Mouse (Mus musculus) midbrain, embryonic 11.5 days (tissue): ENCODE measurements around the gene Orai1. TPM values are rescaled to one million over a fixed set of nuclear protein-coding genes. Genes with fewer than 3 reads are reported as not detected.

Source experiments
- ATAC-seq: fragments of 200-750 bp; cut with Nextera tagmentation; 2 replicates; pipeline ENCODE4 v1.8.0; 2017; ENCODE audit warnings: moderate TSS enrichment, moderate library complexity; ENCODE audit not compliant: low FRiP score
- DNase-seq: peaks from one replicate; pipeline ENCODE4 v3.0.0; 2015; ENCODE audit warnings: low spot score; ENCODE audit errors: missing footprints
- H3K27ac ChIP-seq: fragments of 300-500 bp; sonication (generic); 2 replicates; pipeline ENCODE4 v1.5.1; 2014; ENCODE audit warnings: low read depth, low read length
- H3K27me3 ChIP-seq: fragments of 300-500 bp; sonication (generic); 2 replicates; pipeline ENCODE4 v1.6.1; 2014; ENCODE audit warnings: mild to moderate bottlenecking, low read length, moderate library complexity, mixed read lengths; ENCODE audit not compliant: control insufficient read depth, insufficient read depth
- H3K36me3 ChIP-seq: fragments of 300-500 bp; sonication (generic); 2 replicates; pipeline ENCODE4 v1.6.1; 2014; ENCODE audit warnings: mild to moderate bottlenecking, low read length, moderate library complexity, mixed read lengths; ENCODE audit not compliant: control insufficient read depth, insufficient read depth
- H3K4me1 ChIP-seq: fragments of 300-500 bp; sonication (generic); 2 replicates; pipeline ENCODE4 v1.6.1; 2014; ENCODE audit warnings: low read length; ENCODE audit not compliant: control insufficient read depth, insufficient read depth
- H3K4me2 ChIP-seq: fragments of 300-500 bp; sonication (generic); 2 replicates; pipeline ENCODE4 v1.6.1; 2014; ENCODE audit warnings: mild to moderate bottlenecking, moderate library complexity
- H3K4me3 ChIP-seq: fragments of 300-500 bp; sonication (generic); 2 replicates; pipeline ENCODE4 v1.5.1; 2014; ENCODE audit warnings: low read depth, low read length
- H3K9ac ChIP-seq: fragments of 300-500 bp; sonication (generic); 2 replicates; pipeline ENCODE4 v1.6.1; 2014; ENCODE audit warnings: low read length
- H3K9me3 ChIP-seq: fragments of 300-500 bp; sonication (generic); 2 replicates; pipeline ENCODE4 v1.6.1; 2016; ENCODE audit warnings: low read length; ENCODE audit not compliant: control insufficient read depth
- WGBS: fragments of 180-500 bp; shearing (Covaris S2); extraction: QIAGEN DNeasy Blood & Tissue Kit; methylation state at CpG from one replicate; pipeline ENCODE4 v1.1.7; 2014; 5-methylcytosine and 5-hydroxymethylcytosine counted together
- polyA plus RNA-seq: library from polyadenylated mRNA; unstranded; fragments of >200 nt; fragmentation: Nextera tagmentation; extraction: Ambion mirVana; gene quantifications from 2 replicates; pipeline ENCODE4 v1.2.1, GENCODE M21; 2014

Orai1 gene
- polyA plus RNA-seq, 1 experiment from 2014 or later, result 10.5 TPM

DNA sequence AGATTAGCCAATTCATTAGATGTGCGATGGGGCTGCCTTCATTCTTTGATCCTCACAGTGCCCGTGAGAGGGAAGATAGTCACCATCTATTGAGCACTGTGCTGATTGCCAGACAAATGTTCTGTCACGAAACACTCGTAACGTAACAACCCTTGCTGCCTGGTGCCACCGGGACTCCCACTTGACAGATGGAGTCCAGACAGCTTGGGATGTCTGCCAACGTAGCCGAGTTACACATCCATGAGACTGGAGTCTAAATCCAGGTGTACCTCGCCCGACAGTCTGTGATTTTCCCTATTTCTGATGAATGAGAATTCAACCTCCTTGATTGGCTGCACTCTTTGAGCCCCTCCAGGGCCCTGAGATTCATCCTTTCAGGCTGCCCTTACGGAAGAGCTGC is 5.0 kb upstream of the Orai1 start:
- no peak for ATAC-seq
- Histone ChIP-seq H3K27ac (no peak overlapping the region), H3K27me3 (no peaks in the 10 kb centered on the region), H3K9ac (no peak overlapping the region), H3K9me3 (no peaks in the 10 kb centered on the region), H3K4me2 (no peak overlapping the region), H3K36me3 (no peaks in the 10 kb centered on the region), H3K4me1 (peaks cover 3% of the 10 kb centered on the region), H3K4me3 (no peak overlapping the region)
- 90% methylated on average over 11 of the region's 11 CpGs for WGBS
- DNase-seq, result no peak

DNA sequence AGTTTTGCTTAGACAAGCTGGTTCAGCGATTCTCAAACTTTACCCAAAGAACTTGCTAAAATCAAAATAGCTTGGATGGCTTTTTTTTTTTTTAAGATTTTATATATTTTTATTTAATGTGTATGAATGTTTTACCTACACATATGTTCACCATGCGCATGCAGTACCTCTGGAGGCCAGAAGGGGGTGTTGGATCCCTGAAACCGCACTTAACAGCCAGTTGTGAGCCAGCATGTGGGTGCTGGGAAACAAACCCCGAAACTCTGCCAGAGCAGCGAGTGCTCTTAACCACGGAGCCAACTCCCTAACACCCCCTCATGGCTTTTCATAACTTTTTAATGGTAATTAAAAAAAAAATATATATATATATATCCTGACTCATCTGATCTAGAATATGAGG is 4.1 kb upstream of the Orai1 start:
- no peaks in the 10 kb centered on the region for H3K27me3 ChIP-seq
- no peak overlapping the region for H3K4me3 ChIP-seq
- ATAC-seq (no peak), DNase-seq (no peak)
- H3K9ac ChIP-seq, result no peak overlapping the region
- no peak overlapping the region for H3K27ac ChIP-seq
- no peaks in the 10 kb centered on the region for H3K9me3 ChIP-seq
- peaks cover 8% of the 10 kb centered on the region for H3K4me1 ChIP-seq
- WGBS, result 94% methylated on average over 6 of the region's 6 CpGs
- no peak overlapping the region for H3K4me2 ChIP-seq
- H3K36me3 ChIP-seq, result no peaks in the 10 kb centered on the region

GRCm38 (mm10) chr5:123011705-123012104 is 3.2 kb upstream of the Orai1 start:
- Histone ChIP-seq H3K4me2 (no peak overlapping the region), H3K27me3 (no peaks in the 10 kb centered on the region), H3K4me3 (no peak overlapping the region), H3K27ac (no peak overlapping the region), H3K9me3 (no peaks in the 10 kb centered on the region), H3K36me3 (no peaks in the 10 kb centered on the region), H3K9ac (no peak overlapping the region), H3K4me1 (peaks cover 15% of the 10 kb centered on the region)
- DNase-seq (no peak), ATAC-seq (no peak)
- WGBS, result 96% methylated on average over 9 of the region's 9 CpGs

DNA sequence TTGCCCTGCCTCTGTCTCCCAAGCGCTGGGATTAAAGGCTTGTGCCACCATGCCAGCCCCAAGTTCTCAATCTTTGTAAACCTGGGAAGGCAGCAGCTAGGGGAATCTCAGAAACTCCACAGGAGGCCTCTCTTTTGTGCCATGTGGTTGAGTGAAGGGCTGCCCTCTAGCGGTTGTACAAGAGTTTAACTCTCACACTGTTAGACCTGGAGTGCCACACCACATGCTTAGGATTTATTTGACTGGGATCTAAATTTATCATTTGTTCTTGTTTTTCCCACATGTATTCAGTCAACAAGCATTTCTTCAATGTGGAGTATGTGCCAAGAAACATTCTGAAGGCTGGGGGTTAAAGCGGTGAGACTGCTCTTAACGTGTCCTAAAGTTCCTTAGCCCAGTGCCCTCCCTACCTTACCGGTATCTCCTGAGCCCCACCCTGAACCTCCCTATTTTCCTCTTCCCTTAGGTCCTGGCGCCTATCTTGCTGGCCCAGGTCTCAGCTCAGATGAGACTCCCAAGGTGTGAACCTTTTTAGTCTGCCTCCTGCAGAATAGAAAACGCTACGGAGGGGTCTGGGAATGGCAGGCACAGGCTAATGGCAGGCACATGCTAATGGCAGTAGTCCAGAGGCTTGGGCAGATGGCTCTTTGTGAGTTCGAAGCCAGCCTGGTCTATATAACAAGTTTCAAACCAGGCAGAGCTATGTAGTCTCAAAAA is 1.1 kb upstream of the Orai1 start:
- peak; percentile 95 for DNase-seq
- Histone ChIP-seq H3K4me3 (no peak overlapping the region), H3K9me3 (no peaks in the 10 kb centered on the region), H3K4me1 (peaks cover 15% of the 10 kb centered on the region), H3K27ac (no peak overlapping the region), H3K27me3 (no peaks in the 10 kb centered on the region), H3K36me3 (no peaks in the 10 kb centered on the region), H3K9ac (no peak overlapping the region), H3K4me2 (no peak overlapping the region)
- 63% methylated on average over 9 of the region's 9 CpGs for WGBS
- no peak for ATAC-seq

- Histone ChIP-seq H3K4me2 (peak overlapping the region; percentile 82), H3K4me3 (peak overlapping the region; percentile 74), H3K9ac (peak overlapping the region; percentile 79; the same call in 1 of the 2 replicates), H3K4me1 (peaks cover 24% of the 10 kb centered on the region), H3K27me3 (no peaks in the 10 kb centered on the region), H3K36me3 (no peaks in the 10 kb centered on the region), H3K9me3 (no peaks in the 10 kb centered on the region), H3K27ac (no peak overlapping the region)
- DNase-seq, result no peak
- WGBS, result 28% methylated on average over 8 of the region's 8 CpGs
- ATAC-seq, result no peak
Measured at GRCm38 (mm10) chr5:123015915-123016314, 1.0 kb downstream of the Orai1 start.

DNA sequence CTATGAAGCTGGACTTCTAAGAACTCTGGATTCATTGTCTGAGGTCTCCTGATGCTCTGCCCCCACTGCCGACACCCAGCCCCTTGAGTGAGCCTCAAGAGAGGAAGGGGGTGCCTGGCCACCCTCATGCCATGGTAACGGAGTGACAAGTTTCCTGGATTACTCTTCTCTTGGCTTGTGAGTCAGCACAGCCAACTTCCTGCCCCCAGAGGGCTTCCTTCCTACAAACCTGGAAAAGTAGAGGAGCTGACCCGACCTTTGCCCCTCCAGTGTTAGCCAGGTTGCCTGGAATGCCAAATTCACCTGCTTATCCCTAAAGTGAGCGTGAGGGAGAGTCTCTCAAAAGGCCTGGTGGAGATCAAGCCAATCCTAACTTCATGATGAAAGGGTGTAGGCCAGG is 2.6 kb downstream of the Orai1 start:
- Histone ChIP-seq H3K9me3 (no peaks in the 10 kb centered on the region), H3K9ac (no peak overlapping the region), H3K27me3 (no peaks in the 10 kb centered on the region), H3K36me3 (no peaks in the 10 kb centered on the region), H3K4me1 (peaks cover 24% of the 10 kb centered on the region), H3K4me2 (no peak overlapping the region), H3K27ac (no peak overlapping the region), H3K4me3 (no peak overlapping the region)
- 78% methylated on average over 4 of the region's 4 CpGs for WGBS
- ATAC-seq (no peak), DNase-seq (no peak)

DNA sequence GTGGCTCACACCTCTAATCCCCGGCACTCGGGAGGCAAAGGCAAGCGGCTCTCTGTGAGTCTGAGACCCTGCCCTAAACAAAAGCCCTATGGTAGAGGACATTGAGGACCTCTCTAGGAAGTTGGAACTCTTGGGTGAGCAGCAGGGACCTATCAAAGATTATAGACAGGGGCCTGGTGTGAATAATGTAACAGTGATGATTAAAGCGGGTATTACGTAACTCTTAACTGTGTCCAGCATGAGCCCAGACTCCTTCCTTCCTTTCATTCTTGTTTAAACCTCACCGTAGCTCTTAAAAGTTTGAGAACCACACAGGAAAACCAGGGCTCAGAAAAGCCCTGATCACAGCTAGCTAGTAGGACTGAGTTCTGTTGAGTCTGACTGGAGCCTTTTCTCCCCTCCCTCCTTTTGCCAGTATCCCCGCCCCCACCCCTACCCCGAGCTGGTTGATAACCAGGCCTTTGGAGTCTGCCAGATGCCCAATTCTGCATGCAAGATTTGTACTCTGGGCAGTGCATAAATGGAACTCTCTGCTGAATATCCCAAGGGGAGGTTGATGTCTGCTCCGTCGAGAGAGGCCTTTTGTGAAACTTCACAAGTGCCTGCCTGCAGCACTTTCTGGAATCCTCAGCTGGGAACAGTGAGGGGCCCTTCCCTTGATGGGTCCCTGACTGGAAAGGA is 4.6 kb downstream of the Orai1 start:
- H3K27ac ChIP-seq, result peak overlapping the region; percentile 35; the same call in 1 of the 2 replicates
- DNase-seq (peak; percentile 83), ATAC-seq (no peak)
- H3K36me3 ChIP-seq, result no peaks in the 10 kb centered on the region
- no peak overlapping the region for H3K4me2 ChIP-seq
- no peak overlapping the region; the same call in 1 of the 2 replicates for H3K9ac ChIP-seq
- H3K9me3 ChIP-seq, result no peaks in the 10 kb centered on the region
- WGBS, result 50% methylated on average over 10 of the region's 10 CpGs
- H3K4me3 ChIP-seq, result no peak overlapping the region
- H3K27me3 ChIP-seq, result no peaks in the 10 kb centered on the region
- peaks cover 22% of the 10 kb centered on the region for H3K4me1 ChIP-seq

- H3K27ac ChIP-seq, result no peak overlapping the region
- ATAC-seq (no peak), DNase-seq (no peak)
Measured at GRCm38 (mm10) chr5:123020426-123020825, 5.6 kb downstream of the Orai1 start.

DNA sequence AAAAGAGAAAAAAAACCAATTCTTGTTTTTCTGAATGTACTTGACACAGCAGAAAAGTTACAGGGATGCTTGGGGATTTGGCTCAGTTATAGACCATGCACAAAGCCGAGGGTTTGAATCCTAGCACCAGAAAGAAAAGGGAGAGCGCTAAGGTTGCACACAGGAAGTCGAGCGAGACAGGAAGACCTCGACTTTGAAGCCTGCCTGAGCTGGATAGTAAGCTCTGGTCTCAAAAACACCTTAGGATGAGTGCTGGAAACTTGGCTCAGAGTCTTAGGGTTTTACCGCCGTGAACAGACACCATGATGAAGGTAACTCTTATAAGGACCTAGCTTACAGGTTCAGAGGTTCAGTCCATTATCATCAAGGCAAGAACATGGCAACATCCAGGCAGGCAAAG is 6.6 kb downstream of the Orai1 start:
- Histone ChIP-seq H3K27ac (no peak overlapping the region), H3K36me3 (no peaks in the 10 kb centered on the region), H3K4me1 (peaks cover 10% of the 10 kb centered on the region), H3K9ac (no peak overlapping the region), H3K27me3 (no peaks in the 10 kb centered on the region), H3K4me2 (no peak overlapping the region), H3K4me3 (no peak overlapping the region), H3K9me3 (no peaks in the 10 kb centered on the region)
- ATAC-seq (no peak), DNase-seq (no peak)
- WGBS, result 93% methylated on average over 7 of the region's 7 CpGs

More at GRCm38 (mm10) chr5:123020426-123020825, 5.6 kb downstream of the Orai1 start:
- Histone ChIP-seq H3K36me3 (no peaks in the 10 kb centered on the region), H3K9me3 (no peaks in the 10 kb centered on the region), H3K4me1 (peaks cover 19% of the 10 kb centered on the region), H3K4me3 (no peak overlapping the region), H3K9ac (no peak overlapping the region), H3K4me2 (no peak overlapping the region), H3K27me3 (no peaks in the 10 kb centered on the region)
- 91% methylated on average over 5 of the region's 5 CpGs for WGBS
